Mouse (Mus musculus) yolk sac, embryonic 10.5 days (tissue): Measurements from ENCODE around the gene Camk2d.

Experiments used
- DNase-seq: peaks from one replicate; pipeline ENCODE4 v3.0.0-alpha.2; 2017; ENCODE audit warnings: low spot score

The Camk2d gene

GRCm38 (mm10) chr3:126746148-126746803 lies 150.2 kb downstream of the Camk2d start:
- no peak for DNase-seq

GRCm38 (mm10) chr3:126747628-126748027 lies 151.5 kb downstream of the Camk2d start:
- no peak for DNase-seq

GRCm38 (mm10) chr3:126751377-126752098 lies 155.4 kb downstream of the Camk2d start:
- DNase-seq, result no peak

GRCm38 (mm10) chr3:126752978-126753377 lies 156.9 kb downstream of the Camk2d start:
- no peak for DNase-seq

- no peak for DNase-seq
These were observed 162.3 kb downstream of the Camk2d start for GRCm38 (mm10) chr3:126758398-126758797.

- DNase-seq, result no peak
These were observed 164.5 kb downstream of the Camk2d start for GRCm38 (mm10) chr3:126760608-126761007.

GRCm38 (mm10) chr3:126764745-126765144 lies 168.6 kb downstream of the Camk2d start:
- no peak for DNase-seq

- DNase-seq, result no peak
These were observed 174.0 kb downstream of the Camk2d start for GRCm38 (mm10) chr3:126770056-126770455.

- peak; percentile 5 for DNase-seq
These were observed 174.9 kb downstream of the Camk2d start for GRCm38 (mm10) chr3:126771032-126771431.

- DNase-seq, result peak; percentile 58
These were observed 175.4 kb downstream of the Camk2d start for GRCm38 (mm10) chr3:126771541-126771940.

- DNase-seq, result no peak
These were observed 179.9 kb downstream of the Camk2d start for GRCm38 (mm10) chr3:126776001-126776400.

GRCm38 (mm10) chr3:126777101-126777500 lies 181.0 kb downstream of the Camk2d start:
- no peak for DNase-seq

- no peak for DNase-seq
These were observed 181.8 kb downstream of the Camk2d start for GRCm38 (mm10) chr3:126777879-126778278.

- no peak for DNase-seq
These were observed 184.0 kb downstream of the Camk2d start for GRCm38 (mm10) chr3:126780014-126780615.

GRCm38 (mm10) chr3:126793035-126793964 lies 197.2 kb downstream of the Camk2d start:
- no peak for DNase-seq

- no peak for DNase-seq
These were observed 199.8 kb downstream of the Camk2d start for GRCm38 (mm10) chr3:126795904-126796303.

GRCm38 (mm10) chr3:126797025-126797424 lies 200.9 kb downstream of the Camk2d start:
- no peak for DNase-seq

- no peak for DNase-seq
These were observed 201.7 kb downstream of the Camk2d start for GRCm38 (mm10) chr3:126797810-126798209.

GRCm38 (mm10) chr3:126802988-126803387 lies 206.9 kb downstream of the Camk2d start:
- no peak for DNase-seq

GRCm38 (mm10) chr3:126804968-126805367 lies 208.9 kb downstream of the Camk2d start:
- DNase-seq, result no peak

GRCm38 (mm10) chr3:126806145-126806544 lies 210.0 kb downstream of the Camk2d start:
- DNase-seq, result no peak

GRCm38 (mm10) chr3:126809915-126810314 lies 213.8 kb downstream of the Camk2d start:
- no peak for DNase-seq
